Mouse (Mus musculus): ENCODE data around the gene Stk33.
A peak's percentile ranks its signal among the peaks of the same experiment; 100 is the strongest.
"Not testable (repeated sequence)": the region's sequence is repeated elsewhere in the genome, so short reads cannot be mapped to it uniquely, and the experiment has no call there.

Stk33 gene

GRCm38 (mm10) chr7:109438781-109439591 lies at the start of gene Stk33:
TSS of gene Stk33 (minus strand) at chr7:109439081.
- no peak for DNase-seq (ENCODE audit: low spot score in 2 of 2)

- no peak for DNase-seq (ENCODE audit: low spot score in 2 of 2)
These were observed 45.3 kb upstream of the Stk33 start for GRCm38 (mm10) chr7:109484221-109484620.

GRCm38 (mm10) chr7:109480765-109481197 lies 41.9 kb upstream of the Stk33 start:
- DNase-seq (ENCODE audit: low spot score in 2 of 2): no peak

GRCm38 (mm10) chr7:109477926-109478325 lies 39.0 kb upstream of the Stk33 start:
- DNase-seq (ENCODE audit: low spot score in 2 of 2): no peak

GRCm38 (mm10) chr7:109470700-109471099 lies 31.8 kb upstream of the Stk33 start:
- no peak for DNase-seq (ENCODE audit: low spot score in 2 of 2)

GRCm38 (mm10) chr7:109468262-109468701 lies 29.4 kb upstream of the Stk33 start:
- DNase-seq (ENCODE audit: low spot score in 2 of 2): no peak

- peak in 1 of 2 experiments; percentile 56 for DNase-seq (ENCODE audit: low spot score in 2 of 2)
These were observed 28.7 kb upstream of the Stk33 start for GRCm38 (mm10) chr7:109467591-109467990.

- no peak for DNase-seq (ENCODE audit: low spot score in 2 of 2)
These were observed 21.8 kb upstream of the Stk33 start for GRCm38 (mm10) chr7:109460698-109461097.

- no peak for DNase-seq (ENCODE audit: low spot score in 2 of 2)
These were observed 17.7 kb upstream of the Stk33 start for GRCm38 (mm10) chr7:109456563-109456962.

GRCm38 (mm10) chr7:109455748-109456147 lies 16.9 kb upstream of the Stk33 start:
- no peak for DNase-seq (ENCODE audit: low spot score in 2 of 2)

GRCm38 (mm10) chr7:109454856-109455255 lies 16.0 kb upstream of the Stk33 start:
- no peak for DNase-seq (ENCODE audit: low spot score in 2 of 2)

- no peak for DNase-seq (ENCODE audit: low spot score in 2 of 2)
These were observed 9.2 kb upstream of the Stk33 start for GRCm38 (mm10) chr7:109448060-109448459.

GRCm38 (mm10) chr7:109445012-109445411 lies 6.1 kb upstream of the Stk33 start:
- DNase-seq (ENCODE audit: low spot score in 2 of 2): peak; percentile 37 to 41

GRCm38 (mm10) chr7:109442739-109443138 lies 3.9 kb upstream of the Stk33 start:
- no peak for DNase-seq (ENCODE audit: low spot score in 2 of 2)

- no peak for DNase-seq (ENCODE audit: low spot score in 2 of 2)
These were observed 1.9 kb upstream of the Stk33 start for GRCm38 (mm10) chr7:109440697-109441269.

- DNase-seq (ENCODE audit: low spot score in 2 of 2): no peak
These were observed 14.3 kb downstream of the Stk33 start for GRCm38 (mm10) chr7:109424422-109425159.

- no peak for DNase-seq (ENCODE audit: low spot score in 2 of 2)
These were observed 16.1 kb downstream of the Stk33 start for GRCm38 (mm10) chr7:109422803-109423202.

- no peak for DNase-seq (ENCODE audit: low spot score in 2 of 2)
These were observed 33.4 kb downstream of the Stk33 start for GRCm38 (mm10) chr7:109405491-109405890.

GRCm38 (mm10) chr7:109399299-109399698 lies 39.6 kb downstream of the Stk33 start:
- no peak for DNase-seq (ENCODE audit: low spot score in 2 of 2)

- no peak for DNase-seq (ENCODE audit: low spot score in 2 of 2)
These were observed 57.8 kb downstream of the Stk33 start for GRCm38 (mm10) chr7:109381131-109381530.

- not testable (repeated sequence) for DNase-seq (ENCODE audit: low spot score in 2 of 2)
These were observed 65.3 kb downstream of the Stk33 start for GRCm38 (mm10) chr7:109373556-109373955.

GRCm38 (mm10) chr7:109358435-109359187 lies 80.3 kb downstream of the Stk33 start:
- no peak for DNase-seq (ENCODE audit: low spot score in 2 of 2)

All from right cerebral cortex, postnatal 36 days (tissue).